Mouse (Mus musculus) forebrain, embryonic 13.5 days (tissue): ENCODE data around the gene Iah1. TPM values are rescaled to one million over a fixed set of nuclear protein-coding genes. Genes with fewer than 3 reads are reported as not detected.

Source experiments
- ATAC-seq: fragments of 200-750 bp; cut with Nextera tagmentation; 2 replicates; pipeline ENCODE4 v1.8.0; 2017
- H3K27ac ChIP-seq: fragments of 300-500 bp; sonication (generic); 2 replicates; pipeline ENCODE4 v1.5.1; 2015; ENCODE audit warnings: inconsistent platforms, mild to moderate bottlenecking, moderate library complexity
- H3K27me3 ChIP-seq: fragments of 300-500 bp; sonication (generic); 2 replicates; pipeline ENCODE4 v1.6.1; 2015; ENCODE audit warnings: mild to moderate bottlenecking, inconsistent platforms
- H3K36me3 ChIP-seq: fragments of 300-500 bp; sonication (generic); 2 replicates; pipeline ENCODE4 v1.6.1; 2015; ENCODE audit warnings: mild to moderate bottlenecking, inconsistent platforms; ENCODE audit not compliant: poor library complexity, severe bottlenecking
- H3K4me1 ChIP-seq: fragments of 300-500 bp; sonication (generic); 2 replicates; pipeline ENCODE4 v1.6.1; 2015; ENCODE audit warnings: inconsistent platforms
- H3K4me2 ChIP-seq: fragments of 300-500 bp; sonication (generic); 2 replicates; pipeline ENCODE4 v1.6.1; 2015; ENCODE audit warnings: inconsistent platforms, mild to moderate bottlenecking, moderate library complexity
- H3K4me3 ChIP-seq: fragments of 300-500 bp; sonication (generic); 2 replicates; pipeline ENCODE4 v1.5.1; 2015; ENCODE audit warnings: mild to moderate bottlenecking, inconsistent platforms
- H3K9ac ChIP-seq: fragments of 300-500 bp; sonication (generic); 2 replicates; pipeline ENCODE4 v1.6.1; 2015; ENCODE audit warnings: mild to moderate bottlenecking, inconsistent platforms
- H3K9me3 ChIP-seq: fragments of 300-500 bp; sonication (generic); replicated peaks from 2 replicates; pipeline ENCODE4 v1.6.1; 2016; ENCODE audit warnings: inconsistent platforms
- WGBS: fragments of 180-500 bp; shearing (Covaris S2); methylation state at CpG from one replicate; pipeline ENCODE4 v1.1.7; 2015; 5-methylcytosine and 5-hydroxymethylcytosine counted together
- polyA plus RNA-seq: library from polyadenylated mRNA; unstranded; fragments of >200 nt; fragmentation: Nextera tagmentation; extraction: Ambion mirVana; gene quantifications from 2 replicates; pipeline ENCODE4 v1.2.1, GENCODE M21; 2015

Iah1 gene
- polyA plus RNA-seq, 1 experiment from 2014 or later: 48.2 TPM

DNA sequence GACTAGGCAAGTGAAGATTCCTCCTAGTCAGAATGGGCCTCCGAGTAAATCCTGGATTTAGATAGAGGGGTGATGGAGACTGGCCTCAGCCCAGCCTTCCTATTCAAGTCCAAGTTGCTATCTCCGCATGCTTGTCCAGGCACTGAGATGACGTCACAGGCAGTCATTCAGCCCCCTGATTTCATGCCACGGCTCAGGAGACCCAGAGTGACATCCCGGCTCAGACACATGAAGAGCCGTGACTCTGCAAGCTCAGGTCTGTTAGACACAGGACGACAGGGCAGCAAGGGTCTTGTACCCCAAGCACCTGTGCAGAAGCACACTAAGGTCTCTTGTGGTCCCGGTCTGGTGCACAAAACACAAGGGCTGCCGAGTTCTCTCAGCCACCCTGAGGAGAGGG lies 6.7 kb downstream of the Iah1 start:
- Histone ChIP-seq H3K36me3 (peaks cover 62% of the 10 kb centered on the region), H3K9ac (no peak overlapping the region), H3K9me3 (no peaks in the 10 kb centered on the region), H3K27ac (no peak overlapping the region), H3K4me1 (no peaks in the 10 kb centered on the region), H3K4me3 (no peak overlapping the region), H3K4me2 (no peak overlapping the region), H3K27me3 (no peaks in the 10 kb centered on the region)
- ATAC-seq: no peak
- 86% methylated on average over 9 of the region's 9 CpGs for WGBS

DNA sequence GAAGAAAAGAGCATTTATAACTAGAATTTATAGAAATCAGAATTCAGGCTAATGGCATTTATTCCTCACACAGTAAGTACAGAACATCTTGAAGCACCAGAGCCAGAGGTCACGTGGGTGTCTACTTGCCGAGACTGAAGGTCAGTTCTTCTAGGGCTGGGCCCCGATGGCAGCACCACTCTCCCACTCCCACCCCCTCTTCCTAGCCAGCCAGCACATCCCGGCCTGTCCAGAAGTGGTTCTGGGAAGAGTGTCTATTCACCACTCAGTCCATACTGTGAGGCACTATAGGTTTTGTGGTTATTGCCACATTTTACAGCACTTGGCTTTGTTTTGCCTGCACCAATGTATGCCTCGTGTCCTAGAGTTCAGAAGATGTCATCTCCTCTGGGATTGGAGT lies 7.9 kb downstream of the Iah1 start:
- WGBS: 88% methylated on average over 5 of the region's 5 CpGs
- Histone ChIP-seq H3K27ac (no peak overlapping the region), H3K4me2 (no peak overlapping the region), H3K9ac (no peak overlapping the region), H3K36me3 (peaks cover 74% of the 10 kb centered on the region), H3K9me3 (no peaks in the 10 kb centered on the region), H3K4me3 (no peak overlapping the region), H3K27me3 (no peaks in the 10 kb centered on the region), H3K4me1 (no peaks in the 10 kb centered on the region)
- no peak for ATAC-seq

DNA sequence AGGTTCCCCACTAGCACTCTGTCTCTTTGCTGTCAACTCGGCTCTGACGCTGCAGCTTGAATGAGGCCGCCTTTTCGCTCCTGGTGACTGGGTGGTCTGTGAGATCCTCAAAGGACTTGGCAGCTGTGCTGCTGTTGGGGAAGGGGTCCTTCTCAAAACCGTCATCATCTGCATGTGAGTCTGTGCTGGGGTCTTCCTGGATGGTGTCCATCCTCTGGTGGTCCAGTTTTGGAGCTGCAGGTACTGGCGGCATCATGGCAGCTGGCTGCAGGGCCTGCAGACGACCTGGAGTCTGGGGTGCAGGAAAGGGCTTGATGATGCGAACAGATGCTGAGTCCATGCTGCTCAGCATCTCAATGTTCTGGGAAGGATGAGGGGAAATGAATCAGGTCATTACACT lies 9.1 kb downstream of the Iah1 start:
- Histone ChIP-seq H3K4me1 (no peaks in the 10 kb centered on the region), H3K4me3 (no peak overlapping the region), H3K27me3 (no peaks in the 10 kb centered on the region), H3K27ac (no peak overlapping the region), H3K36me3 (peaks cover 81% of the 10 kb centered on the region), H3K9ac (no peak overlapping the region), H3K4me2 (no peak overlapping the region), H3K9me3 (no peaks in the 10 kb centered on the region)
- no peak for ATAC-seq
- 93% methylated on average over 8 of the region's 8 CpGs for WGBS

DNA sequence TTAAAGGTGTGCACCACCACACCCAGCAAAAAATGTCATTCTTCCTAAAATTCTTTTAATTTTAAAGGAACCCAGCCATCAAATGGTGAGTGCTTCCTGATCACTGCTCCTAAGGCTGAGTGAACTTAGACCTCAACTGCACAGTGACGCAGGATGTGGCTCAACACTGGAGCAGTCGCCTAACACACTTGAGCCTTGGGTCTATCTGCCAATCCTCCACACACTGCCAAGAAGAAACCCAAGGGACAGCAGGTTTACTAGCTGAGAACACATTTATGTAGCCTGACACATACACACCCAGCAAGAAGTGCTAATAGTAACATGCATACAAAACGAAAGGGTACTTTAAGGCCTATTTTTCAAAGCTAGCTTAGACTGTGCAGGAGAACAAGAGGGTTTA lies 10.1 kb downstream of the Iah1 start:
- WGBS: 95% methylated on average over 3 of the region's 3 CpGs
- Histone ChIP-seq H3K9ac (no peak overlapping the region), H3K9me3 (no peaks in the 10 kb centered on the region), H3K27me3 (no peaks in the 10 kb centered on the region), H3K36me3 (peaks cover 83% of the 10 kb centered on the region), H3K27ac (no peak overlapping the region), H3K4me3 (no peak overlapping the region), H3K4me1 (no peaks in the 10 kb centered on the region), H3K4me2 (no peak overlapping the region)
- ATAC-seq: no peak

DNA sequence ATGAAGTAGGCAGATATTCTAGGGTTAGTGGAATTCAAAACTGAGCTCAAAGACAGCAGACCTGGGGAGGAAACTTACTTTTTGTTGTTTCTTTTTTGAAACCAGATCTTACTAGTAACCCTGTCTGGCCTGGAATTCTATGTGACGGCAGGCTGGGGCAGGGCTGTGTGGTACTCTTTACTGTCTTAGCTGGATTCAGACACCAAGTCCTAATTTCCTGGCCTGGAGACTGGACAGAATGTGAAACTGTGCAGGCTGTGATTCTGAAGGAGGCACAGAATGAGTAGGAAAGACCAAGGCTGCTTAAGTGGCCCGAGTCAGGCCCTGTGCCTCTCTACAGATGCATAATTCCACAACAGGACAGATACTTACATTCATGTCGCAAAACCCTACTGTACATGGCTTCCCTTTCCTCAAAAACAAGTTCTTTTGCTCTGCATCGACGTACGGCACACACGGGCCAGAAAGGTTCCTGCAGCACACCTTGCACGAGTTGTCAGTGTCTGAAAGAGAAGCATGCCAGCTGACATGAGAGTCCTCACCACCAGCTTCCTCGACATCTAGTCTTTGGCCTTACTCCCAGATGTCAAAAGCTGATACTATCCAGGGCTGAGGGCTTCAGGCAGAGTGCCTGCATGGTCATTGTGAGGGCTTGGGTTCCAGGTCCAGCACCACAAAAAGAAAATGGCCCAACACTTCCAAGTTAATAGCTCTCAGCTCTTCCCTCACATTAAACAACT lies 13.6 kb downstream of the Iah1 start:
- Histone ChIP-seq H3K4me3 (no peak overlapping the region), H3K27ac (no peak overlapping the region), H3K9me3 (no peaks in the 10 kb centered on the region), H3K9ac (no peak overlapping the region), H3K36me3 (peaks cover 89% of the 10 kb centered on the region), H3K4me2 (no peak overlapping the region), H3K27me3 (no peaks in the 10 kb centered on the region), H3K4me1 (no peaks in the 10 kb centered on the region)
- no peak for ATAC-seq
- WGBS: 93% methylated on average over 9 of the region's 9 CpGs

DNA sequence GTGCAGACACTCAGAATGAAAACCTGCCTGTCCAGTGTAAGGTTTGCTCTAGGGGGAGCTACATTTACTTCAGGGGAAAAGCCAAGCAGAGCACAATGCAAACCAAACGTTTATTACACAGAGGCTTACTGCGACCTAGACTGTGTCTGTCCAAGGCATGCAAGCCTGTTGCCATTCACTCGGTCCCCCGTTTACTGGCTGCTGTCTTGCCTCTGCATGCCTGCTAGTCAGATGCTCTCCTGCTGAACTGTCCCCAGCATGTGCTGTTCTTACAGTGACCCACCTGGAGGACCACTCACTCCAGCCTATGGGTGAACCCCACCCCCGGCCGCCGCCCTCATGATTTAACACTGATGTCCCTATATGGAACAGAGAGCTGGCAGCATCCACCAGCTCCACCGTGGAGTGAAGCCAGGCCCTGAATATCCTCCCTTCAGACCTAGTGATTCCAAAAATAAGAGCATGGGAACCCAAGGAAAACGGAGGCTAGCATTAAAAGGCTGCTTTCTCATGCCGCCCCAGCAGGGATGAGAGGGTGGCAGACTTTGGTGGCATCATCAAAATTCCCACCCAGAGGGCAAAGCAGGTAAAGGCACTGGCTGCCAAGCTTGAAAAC lies 14.9 kb downstream of the Iah1 start:
- H3K4me2 ChIP-seq: no peak overlapping the region
- no peaks in the 10 kb centered on the region for H3K27me3 ChIP-seq
- 89% methylated on average over 10 of the region's 10 CpGs for WGBS
- H3K36me3 ChIP-seq: peaks cover 88% of the 10 kb centered on the region
- H3K27ac ChIP-seq: no peak overlapping the region
- no peaks in the 10 kb centered on the region for H3K4me1 ChIP-seq
- no peak for ATAC-seq
- H3K4me3 ChIP-seq: no peak overlapping the region
- no peak overlapping the region for H3K9ac ChIP-seq
- no peaks in the 10 kb centered on the region for H3K9me3 ChIP-seq

DNA sequence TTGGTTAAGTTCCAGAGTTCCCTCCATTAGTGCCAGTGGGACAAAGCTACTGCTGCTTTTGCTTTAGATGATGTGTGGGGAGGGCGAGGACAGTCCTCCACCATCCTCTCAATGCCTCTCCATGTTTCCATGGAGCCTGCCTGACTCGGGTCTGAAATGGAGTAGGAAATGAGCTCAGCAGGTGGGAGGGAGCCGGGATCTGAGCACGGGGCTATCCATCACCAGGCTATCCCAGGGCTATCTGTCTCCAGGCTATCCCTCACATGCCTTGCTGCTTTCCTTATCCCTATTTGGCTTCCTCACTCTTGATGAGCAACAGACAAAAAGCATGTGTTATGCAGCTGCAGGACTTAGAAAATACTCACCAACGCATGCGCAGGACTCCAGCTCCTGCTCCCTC lies 15.5 kb downstream of the Iah1 start:
- H3K27ac ChIP-seq: no peak overlapping the region
- ATAC-seq: no peak
- no peaks in the 10 kb centered on the region for H3K9me3 ChIP-seq
- H3K4me2 ChIP-seq: no peak overlapping the region
- H3K4me1 ChIP-seq: no peaks in the 10 kb centered on the region
- H3K27me3 ChIP-seq: no peaks in the 10 kb centered on the region
- H3K36me3 ChIP-seq: peaks cover 87% of the 10 kb centered on the region
- H3K4me3 ChIP-seq: no peak overlapping the region
- no peak overlapping the region for H3K9ac ChIP-seq
- WGBS: 83% methylated on average over 6 of the region's 6 CpGs

DNA sequence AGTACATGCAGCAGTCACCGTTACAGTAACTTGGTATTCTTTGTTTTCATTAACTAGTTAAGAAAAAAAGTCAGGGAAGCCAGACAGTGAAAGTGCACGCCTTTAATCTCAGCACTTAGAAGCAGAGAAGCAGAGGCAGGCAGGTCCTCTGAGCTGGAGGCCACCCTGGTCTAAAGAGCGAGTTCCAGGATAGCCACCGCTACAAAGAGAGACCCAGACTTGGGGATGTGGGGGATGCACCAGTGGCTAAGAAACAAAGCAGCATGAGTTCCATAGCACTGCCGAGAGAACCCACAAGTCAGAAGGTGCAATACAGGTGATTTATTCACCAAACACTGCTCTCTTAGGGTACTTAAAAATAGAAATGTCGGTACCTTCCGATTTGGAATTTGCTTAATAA lies 16.8 kb downstream of the Iah1 start:
- no peaks in the 10 kb centered on the region for H3K27me3 ChIP-seq
- no peak overlapping the region for H3K4me2 ChIP-seq
- no peaks in the 10 kb centered on the region for H3K9me3 ChIP-seq
- no peak overlapping the region for H3K4me3 ChIP-seq
- H3K36me3 ChIP-seq: peaks cover 75% of the 10 kb centered on the region
- no peaks in the 10 kb centered on the region for H3K4me1 ChIP-seq
- WGBS: 94% methylated on average over 7 of the region's 7 CpGs
- H3K27ac ChIP-seq: no peak overlapping the region
- ATAC-seq: no peak
- H3K9ac ChIP-seq: no peak overlapping the region

DNA sequence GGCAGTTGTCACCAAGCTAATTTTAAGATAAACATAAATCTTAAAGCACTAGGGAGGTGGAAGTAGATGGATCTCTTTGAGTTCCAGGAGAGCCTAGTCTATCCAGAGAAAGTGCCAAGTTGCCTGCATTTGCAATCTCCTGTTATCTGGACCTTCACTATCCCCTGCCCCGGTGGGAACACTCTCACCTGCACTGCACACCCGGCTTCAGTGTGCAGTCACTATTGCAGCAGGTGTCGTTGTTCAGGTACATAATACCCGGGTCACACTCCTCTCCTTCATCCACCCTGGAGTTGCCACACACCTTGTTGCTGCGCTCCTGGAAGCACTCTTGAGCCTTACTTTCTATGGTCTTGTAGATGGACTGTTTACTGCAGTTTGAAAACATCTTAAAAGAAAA lies 17.6 kb downstream of the Iah1 start:
- no peak overlapping the region for H3K9ac ChIP-seq
- no peaks in the 10 kb centered on the region for H3K4me1 ChIP-seq
- no peak overlapping the region for H3K4me3 ChIP-seq
- WGBS: 96% methylated on average over 5 of the region's 5 CpGs
- ATAC-seq: no peak
- H3K9me3 ChIP-seq: no peaks in the 10 kb centered on the region
- H3K27ac ChIP-seq: no peak overlapping the region
- H3K4me2 ChIP-seq: no peak overlapping the region
- no peaks in the 10 kb centered on the region for H3K27me3 ChIP-seq
- peaks cover 73% of the 10 kb centered on the region for H3K36me3 ChIP-seq

DNA sequence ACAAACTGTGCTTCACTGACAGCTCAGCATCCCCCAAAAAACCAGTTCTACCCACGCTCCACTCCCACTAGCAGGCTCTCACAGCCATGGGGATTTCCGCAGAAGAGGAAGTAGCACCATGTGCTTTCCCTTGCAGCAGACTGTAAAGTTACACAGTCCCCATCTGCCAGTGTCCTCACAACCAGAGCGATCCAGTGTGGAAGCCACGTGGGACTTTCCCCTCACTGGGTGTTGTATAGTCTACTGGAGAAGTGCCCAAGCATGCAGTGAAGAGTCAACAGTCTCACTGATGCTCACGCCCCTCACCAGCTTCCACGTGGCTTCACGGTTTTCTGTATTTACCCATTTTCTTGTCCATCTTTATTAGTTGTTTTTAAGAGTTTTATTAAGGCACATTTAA lies 19.7 kb downstream of the Iah1 start:
- Histone ChIP-seq H3K4me2 (no peak overlapping the region), H3K27me3 (no peaks in the 10 kb centered on the region), H3K4me1 (no peaks in the 10 kb centered on the region), H3K9ac (no peak overlapping the region), H3K9me3 (no peaks in the 10 kb centered on the region), H3K4me3 (no peak overlapping the region), H3K36me3 (peaks cover 71% of the 10 kb centered on the region), H3K27ac (no peak overlapping the region)
- no peak for ATAC-seq
- WGBS: 87% methylated on average over 7 of the region's 7 CpGs

DNA sequence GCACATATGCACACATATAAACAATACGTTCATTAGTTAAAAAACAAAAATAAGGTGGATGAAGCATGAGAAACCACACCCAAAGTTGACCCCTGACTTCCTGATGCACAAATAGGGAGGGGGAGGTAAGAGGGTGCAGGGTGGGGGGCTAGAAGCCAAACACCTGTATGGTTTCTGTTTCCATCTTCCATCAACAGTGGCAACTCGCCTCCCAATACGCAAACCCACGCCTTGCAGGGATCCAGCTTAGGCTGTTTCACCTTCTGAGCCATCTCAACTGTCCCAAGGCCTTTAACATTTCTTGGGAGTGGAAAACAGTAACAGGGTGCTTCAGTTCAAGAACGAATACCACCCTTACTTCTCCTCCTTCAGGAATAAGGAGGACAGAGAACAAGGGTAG lies 21.0 kb downstream of the Iah1 start:
- no peak overlapping the region for H3K9ac ChIP-seq
- peaks cover 67% of the 10 kb centered on the region for H3K36me3 ChIP-seq
- H3K4me1 ChIP-seq: no peaks in the 10 kb centered on the region
- no peak for ATAC-seq
- WGBS: 96% methylated on average over 5 of the region's 5 CpGs
- no peaks in the 10 kb centered on the region for H3K9me3 ChIP-seq
- H3K4me3 ChIP-seq: no peak overlapping the region
- H3K4me2 ChIP-seq: no peak overlapping the region
- H3K27me3 ChIP-seq: no peaks in the 10 kb centered on the region
- no peak overlapping the region for H3K27ac ChIP-seq

DNA sequence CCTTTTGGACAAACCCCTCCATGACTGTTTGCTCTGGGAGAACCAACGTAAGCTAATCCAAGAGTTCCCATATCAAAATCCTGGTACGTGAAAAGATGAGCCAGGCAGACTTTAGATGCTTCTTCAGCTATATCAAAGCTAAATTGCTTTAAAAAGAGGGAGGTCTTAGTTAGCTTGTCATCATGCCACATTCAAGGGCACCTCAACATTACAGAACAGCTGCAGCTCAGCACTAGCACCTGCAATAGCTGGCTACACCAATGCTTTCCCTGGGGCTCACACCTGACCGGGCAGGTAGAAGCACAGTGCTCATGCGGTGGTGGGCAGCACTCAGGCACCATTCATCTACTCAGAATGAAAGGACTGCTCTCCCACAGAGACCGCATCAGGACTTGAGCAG lies 24.5 kb downstream of the Iah1 start:
- Histone ChIP-seq H3K36me3 (peaks cover 51% of the 10 kb centered on the region), H3K4me1 (no peaks in the 10 kb centered on the region), H3K9ac (no peak overlapping the region), H3K27me3 (no peaks in the 10 kb centered on the region), H3K4me3 (no peak overlapping the region), H3K4me2 (no peak overlapping the region), H3K27ac (no peak overlapping the region), H3K9me3 (no peaks in the 10 kb centered on the region)
- 96% methylated on average over 5 of the region's 5 CpGs for WGBS
- no peak for ATAC-seq

DNA sequence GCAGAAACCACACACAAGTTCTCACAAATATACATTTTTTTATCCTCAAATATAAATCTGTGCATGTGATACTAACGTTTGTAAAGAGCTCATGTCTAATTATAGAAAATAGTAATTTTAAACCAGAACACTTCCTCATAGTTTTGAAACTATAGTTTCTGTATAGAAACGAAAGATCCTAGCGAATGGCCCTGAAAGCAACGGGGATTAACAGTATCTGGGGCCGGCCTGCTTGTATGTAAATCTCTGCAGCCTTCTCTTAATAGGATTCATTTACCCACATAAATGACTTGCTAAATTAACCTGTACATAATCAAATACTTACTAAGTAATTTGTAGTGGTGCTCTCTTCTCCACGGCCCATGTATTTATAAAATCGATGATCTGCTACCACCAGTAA lies 30.8 kb downstream of the Iah1 start:
- Histone ChIP-seq H3K36me3 (peaks cover 45% of the 10 kb centered on the region), H3K27ac (no peak overlapping the region), H3K9me3 (no peaks in the 10 kb centered on the region), H3K9ac (no peak overlapping the region), H3K4me3 (no peak overlapping the region), H3K4me2 (no peak overlapping the region), H3K27me3 (no peaks in the 10 kb centered on the region), H3K4me1 (no peaks in the 10 kb centered on the region)
- WGBS: 82% methylated on average over 7 of the region's 7 CpGs
- no peak for ATAC-seq
